Mouse (Mus musculus): ENCODE measurements around the gene Sgcd. TPM values are rescaled to one million over a fixed set of nuclear protein-coding genes. Genes with fewer than 3 reads are reported as not detected.
"Not testable (repeated sequence)": the region's sequence is repeated elsewhere in the genome, so short reads cannot be mapped to it uniquely, and the experiment has no call there.

Gene Sgcd
- total RNA-seq, 1 experiment, result 1.0 TPM

DNA sequence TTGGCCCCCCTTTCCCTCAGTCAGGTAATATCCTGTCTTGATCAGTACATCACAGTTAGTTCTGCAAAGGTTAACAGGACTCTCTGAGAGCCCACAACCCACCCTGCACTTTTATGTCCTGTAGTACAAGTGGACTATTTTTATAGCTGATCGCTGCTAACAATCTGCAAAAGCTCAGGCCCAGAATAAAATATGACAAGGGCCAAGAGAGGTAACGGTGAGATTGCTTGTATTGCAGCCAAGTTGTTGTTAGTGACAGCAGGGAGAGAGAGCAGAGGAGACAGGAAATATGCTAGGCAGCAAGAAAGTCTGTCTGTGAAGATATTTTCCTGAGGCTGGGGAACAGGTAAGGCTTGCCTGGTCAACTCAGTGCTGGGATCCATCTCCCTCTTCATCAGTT, 546.5 kb downstream of the Sgcd start:
- Histone ChIP-seq H3K9me3 (ENCODE audit: control insufficient read depth, insufficient read depth, low read depth, low read length) (no peaks in the 10 kb centered on the region), H3K4me3 (ENCODE audit: insufficient read depth in 1 of 2, low read depth in 1 of 2, low read length in 2 of 2, poor library complexity in 1 of 2, severe bottlenecking in 1 of 2) (no peak overlapping the region), H3K27ac (ENCODE audit: insufficient read depth, low read depth, low read length, poor library complexity, severe bottlenecking) (no peak overlapping the region), H3K36me3 (ENCODE audit: control insufficient read depth, insufficient read depth, low read length, poor library complexity, severe bottlenecking) (no peaks in the 10 kb centered on the region), H3K9ac (ENCODE audit: insufficient read depth, low read depth, low read length, poor library complexity, severe bottlenecking) (no peak overlapping the region), H3K4me1 (ENCODE audit: control insufficient read depth in 2 of 2, insufficient read depth in 2 of 2, low read length in 2 of 2, poor library complexity in 1 of 2) (no peaks in the 10 kb centered on the region)
- TF ChIP-seq HCFC1 (IDR thresholded peaks at IDR 0.05; ENCODE audit: borderline replicate concordance, insufficient read depth, low read length) (no peak), ZC3H11A (IDR thresholded peaks at IDR 0.05; ENCODE audit: borderline replicate concordance, low read depth, low read length) (no peak), MAFK (IDR thresholded peaks at IDR 0.05; ENCODE audit: insufficient read depth, low read depth, low read length) (no peak), ZNF384 (IDR thresholded peaks at IDR 0.05; ENCODE audit: low read depth, low read length) (no peak), CHD2 (IDR thresholded peaks at IDR 0.05; ENCODE audit: low read depth, low read length) (no peak)
- DNase-seq (ENCODE audit: low read depth, low spot score), result no peak
- in situ Hi-C loops (cut with MboI; ENCODE audit: low sequenced_read_pairs in 2 of 2, unreplicated experiment in 2 of 2), result no loop called here

- Histone ChIP-seq H3K4me1 (ENCODE audit: control insufficient read depth in 2 of 2, insufficient read depth in 2 of 2, low read length in 2 of 2, poor library complexity in 1 of 2) (no peaks in the 10 kb centered on the region), H3K4me3 (ENCODE audit: insufficient read depth in 1 of 2, low read depth in 1 of 2, low read length in 2 of 2, poor library complexity in 1 of 2, severe bottlenecking in 1 of 2) (no peak overlapping the region), H3K36me3 (ENCODE audit: control insufficient read depth, insufficient read depth, low read length, poor library complexity, severe bottlenecking) (no peaks in the 10 kb centered on the region), H3K27ac (ENCODE audit: insufficient read depth, low read depth, low read length, poor library complexity, severe bottlenecking) (no peak overlapping the region), H3K9me3 (ENCODE audit: control insufficient read depth, insufficient read depth, low read depth, low read length) (no peaks in the 10 kb centered on the region), H3K9ac (ENCODE audit: insufficient read depth, low read depth, low read length, poor library complexity, severe bottlenecking) (no peak overlapping the region)
- DNase-seq (ENCODE audit: low read depth, low spot score), result no peak
- in situ Hi-C loops (cut with MboI; ENCODE audit: low sequenced_read_pairs in 2 of 2, unreplicated experiment in 2 of 2), result no loop called here
- TF ChIP-seq ZNF384 (IDR thresholded peaks at IDR 0.05; ENCODE audit: low read depth, low read length), result no peak
- TF ChIP-seq HCFC1 (IDR thresholded peaks at IDR 0.05; ENCODE audit: borderline replicate concordance, insufficient read depth, low read length), result no peak
- TF ChIP-seq ZC3H11A (IDR thresholded peaks at IDR 0.05; ENCODE audit: borderline replicate concordance, low read depth, low read length), result no peak
- no peak for TF ChIP-seq CHD2 (IDR thresholded peaks at IDR 0.05; ENCODE audit: low read depth, low read length)
- TF ChIP-seq MAFK (IDR thresholded peaks at IDR 0.05; ENCODE audit: insufficient read depth, low read depth, low read length), result no peak
Observed at GRCm38 (mm10) chr11:47399607-47400006, 589.2 kb downstream of the Sgcd start.

DNA sequence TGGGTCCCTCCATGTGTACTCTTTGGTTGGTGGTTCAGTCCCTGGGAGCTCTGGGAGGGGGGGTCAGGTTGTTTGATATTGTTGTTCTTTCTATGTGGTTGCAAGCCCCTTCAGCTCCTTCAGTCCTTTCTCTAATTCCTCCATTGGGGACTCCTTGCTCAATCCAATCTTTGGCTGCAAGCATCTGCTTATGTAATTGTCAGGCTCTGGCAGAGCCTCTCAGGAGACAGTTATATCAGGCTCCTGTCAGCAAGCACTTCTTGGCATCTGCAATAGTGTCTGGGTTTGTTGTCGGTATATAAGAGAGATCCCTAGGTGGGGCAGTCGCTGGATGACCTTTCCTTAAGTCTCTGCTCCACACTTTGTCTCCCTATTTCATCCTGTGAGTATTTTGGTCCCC, 598.0 kb downstream of the Sgcd start:
- DNase-seq (ENCODE audit: low read depth, low spot score); H3K9me3 ChIP-seq (ENCODE audit: control insufficient read depth, insufficient read depth, low read depth, low read length); H3K4me3 ChIP-seq (ENCODE audit: insufficient read depth in 1 of 2, low read depth in 1 of 2, low read length in 2 of 2, poor library complexity in 1 of 2, severe bottlenecking in 1 of 2); H3K9ac ChIP-seq (ENCODE audit: insufficient read depth, low read depth, low read length, poor library complexity, severe bottlenecking); H3K27ac ChIP-seq (ENCODE audit: insufficient read depth, low read depth, low read length, poor library complexity, severe bottlenecking); H3K36me3 ChIP-seq (ENCODE audit: control insufficient read depth, insufficient read depth, low read length, poor library complexity, severe bottlenecking); H3K4me1 ChIP-seq (ENCODE audit: control insufficient read depth in 2 of 2, insufficient read depth in 2 of 2, low read length in 2 of 2, poor library complexity in 1 of 2); in situ Hi-C loops (cut with MboI; ENCODE audit: low sequenced_read_pairs in 2 of 2, unreplicated experiment in 2 of 2): not testable (repeated sequence)

GRCm38 (mm10) chr11:47389327-47389726, 599.4 kb downstream of the Sgcd start:
- Histone ChIP-seq H3K4me1 (ENCODE audit: control insufficient read depth in 2 of 2, insufficient read depth in 2 of 2, low read length in 2 of 2, poor library complexity in 1 of 2) (no peaks in the 10 kb centered on the region), H3K9me3 (ENCODE audit: control insufficient read depth, insufficient read depth, low read depth, low read length) (no peaks in the 10 kb centered on the region), H3K36me3 (ENCODE audit: control insufficient read depth, insufficient read depth, low read length, poor library complexity, severe bottlenecking) (no peaks in the 10 kb centered on the region), H3K9ac (ENCODE audit: insufficient read depth, low read depth, low read length, poor library complexity, severe bottlenecking) (no peak overlapping the region), H3K27ac (ENCODE audit: insufficient read depth, low read depth, low read length, poor library complexity, severe bottlenecking) (no peak overlapping the region), H3K4me3 (ENCODE audit: insufficient read depth in 1 of 2, low read depth in 1 of 2, low read length in 2 of 2, poor library complexity in 1 of 2, severe bottlenecking in 1 of 2) (no peak overlapping the region)
- in situ Hi-C loops (cut with MboI; ENCODE audit: low sequenced_read_pairs in 2 of 2, unreplicated experiment in 2 of 2), result no loop called here
- no peak for DNase-seq (ENCODE audit: low read depth, low spot score)
- TF ChIP-seq ZC3H11A (IDR thresholded peaks at IDR 0.05; ENCODE audit: borderline replicate concordance, low read depth, low read length) (no peak), MAFK (IDR thresholded peaks at IDR 0.05; ENCODE audit: insufficient read depth, low read depth, low read length) (no peak), HCFC1 (IDR thresholded peaks at IDR 0.05; ENCODE audit: borderline replicate concordance, insufficient read depth, low read length) (no peak), CHD2 (IDR thresholded peaks at IDR 0.05; ENCODE audit: low read depth, low read length) (no peak), ZNF384 (IDR thresholded peaks at IDR 0.05; ENCODE audit: low read depth, low read length) (no peak)

GRCm38 (mm10) chr11:47387726-47388125, 601.0 kb downstream of the Sgcd start:
- Histone ChIP-seq H3K4me3 (ENCODE audit: insufficient read depth in 1 of 2, low read depth in 1 of 2, low read length in 2 of 2, poor library complexity in 1 of 2, severe bottlenecking in 1 of 2) (no peak overlapping the region), H3K9ac (ENCODE audit: insufficient read depth, low read depth, low read length, poor library complexity, severe bottlenecking) (no peak overlapping the region), H3K36me3 (ENCODE audit: control insufficient read depth, insufficient read depth, low read length, poor library complexity, severe bottlenecking) (no peaks in the 10 kb centered on the region), H3K9me3 (ENCODE audit: control insufficient read depth, insufficient read depth, low read depth, low read length) (no peaks in the 10 kb centered on the region), H3K4me1 (ENCODE audit: control insufficient read depth in 2 of 2, insufficient read depth in 2 of 2, low read length in 2 of 2, poor library complexity in 1 of 2) (no peaks in the 10 kb centered on the region), H3K27ac (ENCODE audit: insufficient read depth, low read depth, low read length, poor library complexity, severe bottlenecking) (no peak overlapping the region)
- TF ChIP-seq CHD2 (IDR thresholded peaks at IDR 0.05; ENCODE audit: low read depth, low read length) (no peak), MAFK (IDR thresholded peaks at IDR 0.05; ENCODE audit: insufficient read depth, low read depth, low read length) (no peak), ZNF384 (IDR thresholded peaks at IDR 0.05; ENCODE audit: low read depth, low read length) (no peak), HCFC1 (IDR thresholded peaks at IDR 0.05; ENCODE audit: borderline replicate concordance, insufficient read depth, low read length) (no peak), ZC3H11A (IDR thresholded peaks at IDR 0.05; ENCODE audit: borderline replicate concordance, low read depth, low read length) (no peak)
- in situ Hi-C loops (cut with MboI; ENCODE audit: low sequenced_read_pairs in 2 of 2, unreplicated experiment in 2 of 2), result no loop called here
- DNase-seq (ENCODE audit: low read depth, low spot score), result no peak
